Mouse (Mus musculus) intestine, embryonic 16.5 days (tissue): ENCODE data around the gene Btg2. TPM values are rescaled to one million over a fixed set of nuclear protein-coding genes. Genes with fewer than 3 reads are reported as not detected.

Experiments
- ATAC-seq: fragments of 200-750 bp; cut with Nextera tagmentation; 2 replicates; pipeline ENCODE4 v1.8.0; 2017; ENCODE audit warnings: moderate TSS enrichment, moderate library complexity
- H3K27ac ChIP-seq: fragments of 300-500 bp; sonication (generic); 2 replicates; pipeline ENCODE4 v1.5.1; 2014; ENCODE audit warnings: mild to moderate bottlenecking, low read length
- H3K27me3 ChIP-seq: fragments of 300-500 bp; sonication (generic); replicated peaks from 2 replicates; pipeline ENCODE4 v1.6.1; 2014; ENCODE audit warnings: low read length, control low read depth, mixed read lengths; ENCODE audit not compliant: control insufficient read depth, insufficient read depth
- H3K36me3 ChIP-seq: fragments of 300-500 bp; sonication (generic); 2 replicates; pipeline ENCODE4 v1.6.1; 2014; ENCODE audit warnings: low read length, control low read depth; ENCODE audit not compliant: control insufficient read depth, insufficient read depth
- H3K4me1 ChIP-seq: fragments of 300-500 bp; sonication (generic); 2 replicates; pipeline ENCODE4 v1.6.1; 2014; ENCODE audit warnings: low read length, control low read depth, mixed read lengths; ENCODE audit not compliant: control insufficient read depth, insufficient read depth
- H3K4me2 ChIP-seq: fragments of 300-500 bp; sonication (generic); 2 replicates; pipeline ENCODE4 v1.6.1; 2014; ENCODE audit warnings: low read depth, low read length, control low read depth
- H3K4me3 ChIP-seq: fragments of 300-500 bp; sonication (generic); 2 replicates; pipeline ENCODE4 v1.5.1; 2014; ENCODE audit warnings: mild to moderate bottlenecking, low read length
- H3K9ac ChIP-seq: fragments of 300-500 bp; sonication (generic); 2 replicates; pipeline ENCODE4 v1.6.1; 2014; ENCODE audit warnings: low read depth, low read length
- H3K9me3 ChIP-seq: fragments of 300-500 bp; sonication (generic); 2 replicates; pipeline ENCODE4 v1.6.1; 2016; ENCODE audit warnings: low read length, control low read depth; ENCODE audit not compliant: control insufficient read depth
- WGBS: fragments of 180-500 bp; shearing (Covaris S2); extraction: QIAGEN DNeasy Blood & Tissue Kit; methylation state at CpG from one replicate; pipeline ENCODE4 v1.1.7; 2014; 5-methylcytosine and 5-hydroxymethylcytosine counted together
- polyA plus RNA-seq: library from polyadenylated mRNA; unstranded; fragments of >200 nt; fragmentation: Nextera tagmentation; extraction: Ambion mirVana; gene quantifications from 2 replicates; pipeline ENCODE4 v1.2.1, GENCODE M21; 2015

Btg2 gene
- polyA plus RNA-seq, 1 experiment from 2014 or later, result 42.9 TPM

DNA sequence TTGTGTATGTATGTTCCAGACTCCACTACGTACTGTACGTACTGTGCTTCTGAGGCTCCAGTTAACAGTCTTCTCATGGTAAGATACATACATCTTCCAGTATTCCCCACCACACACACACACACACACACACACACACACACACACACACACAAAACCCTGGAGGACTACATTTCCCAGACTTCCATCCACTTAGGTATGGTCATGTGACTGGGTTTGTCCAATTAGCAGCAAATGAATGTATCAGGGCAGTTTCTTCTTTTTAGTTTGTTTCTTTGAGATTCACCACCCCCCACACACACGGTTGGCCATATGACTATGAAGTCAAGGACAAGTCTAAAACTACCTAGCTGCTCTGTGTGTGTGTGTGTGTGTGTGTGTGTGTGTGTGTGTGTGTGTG lies 31.1 kb upstream of the Btg2 start:
- H3K36me3 ChIP-seq, result no peaks in the 10 kb centered on the region
- no peak overlapping the region for H3K4me3 ChIP-seq
- no peaks in the 10 kb centered on the region for H3K9me3 ChIP-seq
- H3K27me3 ChIP-seq, result no peaks in the 10 kb centered on the region
- H3K27ac ChIP-seq, result no peak overlapping the region
- WGBS, result 91% methylated on average over 3 of the region's 3 CpGs
- ATAC-seq, result no peak
- no peak overlapping the region for H3K4me2 ChIP-seq
- H3K4me1 ChIP-seq, result no peaks in the 10 kb centered on the region
- H3K9ac ChIP-seq, result no peak overlapping the region

DNA sequence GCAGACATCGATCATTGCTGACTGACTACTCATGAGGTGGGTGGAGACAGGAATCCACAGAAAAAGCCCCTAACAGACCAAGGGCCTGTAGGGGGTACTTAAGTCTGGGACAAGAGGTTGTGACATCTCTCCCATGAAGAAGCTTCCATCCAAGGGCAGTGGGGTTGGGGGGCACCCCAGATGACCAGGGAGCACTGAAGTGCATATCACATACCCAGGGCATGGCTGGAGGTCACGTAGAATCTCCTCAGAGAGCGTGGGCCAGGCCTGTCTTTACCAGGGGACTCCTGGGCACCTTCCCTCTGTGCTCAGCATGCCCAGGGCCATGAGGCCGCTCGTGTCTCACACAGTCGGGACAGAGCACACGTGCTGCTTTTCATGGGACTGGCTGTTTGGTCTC lies 28.9 kb upstream of the Btg2 start:
- Histone ChIP-seq H3K27ac (no peak overlapping the region), H3K4me3 (no peak overlapping the region), H3K4me2 (no peak overlapping the region), H3K36me3 (no peaks in the 10 kb centered on the region), H3K9ac (no peak overlapping the region), H3K9me3 (no peaks in the 10 kb centered on the region), H3K27me3 (no peaks in the 10 kb centered on the region), H3K4me1 (no peaks in the 10 kb centered on the region)
- 87% methylated on average over 7 of the region's 7 CpGs for WGBS
- ATAC-seq, result no peak

DNA sequence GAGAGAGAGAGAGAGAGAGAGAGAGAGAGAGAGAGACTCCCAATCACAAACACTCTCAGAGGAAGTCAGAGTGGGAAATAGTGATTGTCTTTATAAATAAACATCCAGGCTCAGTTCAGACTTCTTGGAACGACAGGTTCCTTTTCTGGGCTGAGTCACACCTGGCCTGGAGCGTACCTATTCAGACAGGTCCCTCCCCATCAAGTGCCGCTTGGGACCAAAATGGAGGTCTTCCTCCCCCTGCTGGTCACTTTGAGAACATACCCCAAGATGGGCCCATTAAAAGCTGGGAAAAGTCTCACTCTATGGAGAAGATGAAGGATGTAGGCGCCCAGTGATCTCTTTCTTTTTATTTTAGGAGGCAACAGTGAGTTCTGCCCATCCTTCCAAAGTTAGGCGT lies 27.8 kb upstream of the Btg2 start:
- ATAC-seq, result peak; percentile 69
- Histone ChIP-seq H3K27me3 (no peaks in the 10 kb centered on the region), H3K9ac (no peak overlapping the region), H3K36me3 (no peaks in the 10 kb centered on the region), H3K4me2 (no peak overlapping the region), H3K4me1 (no peaks in the 10 kb centered on the region), H3K4me3 (no peak overlapping the region), H3K27ac (no peak overlapping the region), H3K9me3 (no peaks in the 10 kb centered on the region)
- WGBS, result 3% methylated on average over 5 of the region's 5 CpGs

DNA sequence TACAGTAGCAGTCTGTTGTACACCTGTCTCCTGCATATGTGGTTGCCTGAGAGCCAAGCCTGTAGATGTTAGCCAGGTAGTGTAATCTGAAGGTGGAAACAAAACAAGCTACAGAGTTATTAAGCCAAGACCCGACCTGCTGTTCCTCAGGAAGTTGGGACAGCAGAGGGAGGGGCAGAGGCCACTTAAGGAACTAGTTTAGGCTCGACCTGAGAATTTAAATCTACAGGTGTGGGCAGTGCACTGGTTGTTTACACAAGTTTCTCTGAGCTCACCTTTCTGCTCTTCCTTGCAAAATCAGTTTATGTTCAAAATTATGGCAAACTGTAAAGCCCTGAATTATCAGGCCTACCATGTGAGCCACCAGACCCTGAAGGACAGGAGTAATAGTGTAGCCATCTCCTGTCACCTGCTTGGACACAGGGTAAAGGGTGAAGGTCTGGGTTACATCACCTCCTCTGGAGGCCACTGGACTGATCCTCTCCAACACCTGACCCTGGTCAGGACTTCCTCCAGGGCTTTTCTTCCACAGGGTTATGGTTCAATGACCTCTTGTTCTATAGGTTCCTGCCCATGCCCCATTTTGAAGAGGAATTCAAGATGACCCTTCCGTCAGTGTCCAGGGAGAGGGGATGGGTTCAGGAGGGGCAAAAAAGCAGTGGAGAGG lies 27.0 kb upstream of the Btg2 start:
- H3K36me3 ChIP-seq, result no peaks in the 10 kb centered on the region
- H3K9ac ChIP-seq, result no peak overlapping the region
- no peak overlapping the region for H3K27ac ChIP-seq
- no peak overlapping the region for H3K4me2 ChIP-seq
- H3K9me3 ChIP-seq, result no peaks in the 10 kb centered on the region
- no peaks in the 10 kb centered on the region for H3K27me3 ChIP-seq
- H3K4me3 ChIP-seq, result no peak overlapping the region
- no peaks in the 10 kb centered on the region for H3K4me1 ChIP-seq
- WGBS, result 46% methylated on average over 3 of the region's 3 CpGs
- ATAC-seq, result no peak

DNA sequence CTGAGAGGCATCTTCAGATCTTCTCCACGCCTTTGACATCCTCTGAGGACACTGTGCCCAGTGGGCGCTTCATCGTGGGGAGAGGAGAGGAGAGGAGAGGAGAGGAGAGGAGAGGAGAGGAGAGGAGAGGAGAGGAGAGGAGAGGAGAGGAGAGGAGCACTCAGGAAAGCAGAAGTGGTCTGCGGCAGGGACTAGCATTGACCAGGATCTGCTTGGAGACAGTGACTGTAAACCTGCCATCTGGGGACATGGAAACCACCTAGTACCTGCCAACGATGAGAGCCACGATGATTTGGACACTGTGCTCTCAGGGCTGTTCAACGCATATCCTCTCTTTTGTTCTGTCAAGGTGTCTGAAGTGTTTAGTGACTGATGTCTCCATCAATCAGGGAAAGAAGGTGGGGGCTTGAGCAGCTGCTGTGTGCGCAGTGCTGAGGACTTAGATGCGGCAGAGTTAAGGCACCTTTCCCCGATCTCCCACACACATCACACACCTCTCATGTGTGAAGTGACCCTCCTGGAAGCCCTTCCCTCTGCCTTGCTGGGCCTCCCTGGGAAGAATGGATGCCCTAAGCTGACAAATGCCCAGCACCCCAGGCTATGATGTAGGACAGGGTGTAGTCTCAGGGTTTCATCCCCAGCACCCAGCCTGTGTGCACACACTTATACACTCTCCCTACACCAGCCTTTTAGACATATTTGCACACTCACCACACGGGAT lies 26.3 kb upstream of the Btg2 start:
- H3K27ac ChIP-seq, result no peak overlapping the region
- no peaks in the 10 kb centered on the region for H3K9me3 ChIP-seq
- no peaks in the 10 kb centered on the region for H3K27me3 ChIP-seq
- no peak overlapping the region for H3K4me3 ChIP-seq
- no peaks in the 10 kb centered on the region for H3K36me3 ChIP-seq
- no peak overlapping the region for H3K9ac ChIP-seq
- no peak overlapping the region for H3K4me2 ChIP-seq
- 80% methylated on average over 11 of the region's 11 CpGs for WGBS
- no peaks in the 10 kb centered on the region for H3K4me1 ChIP-seq
- no peak for ATAC-seq

DNA sequence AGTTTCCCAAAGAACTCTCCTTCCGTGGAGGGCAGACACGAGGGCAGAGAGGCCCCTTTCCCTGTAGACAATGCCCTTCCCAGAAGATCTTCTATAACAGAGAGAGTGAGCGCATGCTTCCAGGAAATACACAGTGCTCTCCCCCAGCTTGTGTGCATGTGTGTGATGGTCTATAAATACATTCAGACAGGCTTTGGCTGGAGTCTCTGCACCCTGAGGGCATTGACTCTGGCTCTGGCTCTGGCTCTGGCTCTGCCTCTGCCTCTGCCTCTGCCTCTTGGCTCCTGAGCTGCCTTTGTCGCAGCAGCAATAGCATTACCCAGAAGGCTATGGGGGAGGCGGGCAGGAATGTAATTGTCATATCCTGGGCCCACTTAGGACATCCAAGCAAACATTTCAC lies 24.9 kb upstream of the Btg2 start:
- Histone ChIP-seq H3K4me1 (peaks cover 8% of the 10 kb centered on the region), H3K4me2 (no peak overlapping the region), H3K4me3 (no peak overlapping the region), H3K27me3 (no peaks in the 10 kb centered on the region), H3K36me3 (no peaks in the 10 kb centered on the region), H3K9ac (peak overlapping the region; percentile 25; the same call in 1 of the 2 replicates), H3K27ac (no peak overlapping the region), H3K9me3 (no peaks in the 10 kb centered on the region)
- WGBS, result 60% methylated on average over 5 of the region's 5 CpGs
- ATAC-seq, result no peak

DNA sequence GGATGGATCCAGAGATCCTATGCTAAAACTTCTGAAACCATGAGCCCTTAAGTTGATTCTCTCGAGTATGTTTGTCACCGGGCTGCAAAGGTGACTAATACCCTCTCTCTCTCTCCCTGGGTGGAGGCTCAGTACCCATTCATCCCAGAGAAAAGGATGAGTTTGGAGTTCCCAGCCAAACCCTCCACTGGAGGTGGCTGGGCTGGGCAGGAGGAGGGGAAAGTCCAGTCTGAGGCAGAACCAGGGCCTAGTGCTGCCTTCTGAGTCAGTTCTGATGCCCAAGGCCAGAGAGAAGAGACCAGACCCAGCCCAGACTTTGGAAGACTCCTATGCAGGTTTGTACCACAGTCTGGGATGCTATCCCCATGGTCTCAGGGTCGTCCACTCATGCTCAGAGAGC lies 22.7 kb upstream of the Btg2 start:
- H3K4me1 ChIP-seq, result peaks cover 30% of the 10 kb centered on the region
- H3K4me2 ChIP-seq, result no peak overlapping the region
- H3K27me3 ChIP-seq, result no peaks in the 10 kb centered on the region
- H3K36me3 ChIP-seq, result no peaks in the 10 kb centered on the region
- H3K4me3 ChIP-seq, result no peak overlapping the region
- ATAC-seq, result no peak
- WGBS, result 76% methylated on average over 3 of the region's 3 CpGs
- H3K9me3 ChIP-seq, result no peaks in the 10 kb centered on the region
- H3K27ac ChIP-seq, result no peak overlapping the region
- H3K9ac ChIP-seq, result no peak overlapping the region

DNA sequence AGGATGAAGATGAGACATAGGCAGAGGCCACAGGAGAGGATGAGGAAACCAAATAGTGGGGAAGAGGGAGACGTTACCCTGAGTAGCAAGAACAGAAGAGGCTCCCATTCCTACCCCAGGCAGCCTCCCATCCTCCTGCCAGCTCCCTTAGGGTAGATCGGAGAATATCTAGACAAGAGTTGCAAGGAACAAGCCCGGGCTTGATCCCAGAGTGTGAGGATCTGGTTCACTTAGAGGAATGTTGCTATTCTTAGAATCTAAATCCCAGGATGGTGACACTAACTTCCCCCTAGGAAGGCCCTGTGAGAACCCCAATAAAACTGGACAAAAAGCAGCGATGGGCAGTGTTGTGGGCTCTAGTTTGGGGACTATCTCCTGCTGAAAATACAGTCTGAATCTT lies 22.0 kb upstream of the Btg2 start:
- Histone ChIP-seq H3K4me1 (peaks cover 37% of the 10 kb centered on the region), H3K9ac (no peak overlapping the region), H3K36me3 (no peaks in the 10 kb centered on the region), H3K4me2 (no peak overlapping the region), H3K27me3 (no peaks in the 10 kb centered on the region), H3K4me3 (no peak overlapping the region), H3K9me3 (no peaks in the 10 kb centered on the region), H3K27ac (no peak overlapping the region)
- no peak for ATAC-seq
- WGBS, result 84% methylated on average over 4 of the region's 4 CpGs

DNA sequence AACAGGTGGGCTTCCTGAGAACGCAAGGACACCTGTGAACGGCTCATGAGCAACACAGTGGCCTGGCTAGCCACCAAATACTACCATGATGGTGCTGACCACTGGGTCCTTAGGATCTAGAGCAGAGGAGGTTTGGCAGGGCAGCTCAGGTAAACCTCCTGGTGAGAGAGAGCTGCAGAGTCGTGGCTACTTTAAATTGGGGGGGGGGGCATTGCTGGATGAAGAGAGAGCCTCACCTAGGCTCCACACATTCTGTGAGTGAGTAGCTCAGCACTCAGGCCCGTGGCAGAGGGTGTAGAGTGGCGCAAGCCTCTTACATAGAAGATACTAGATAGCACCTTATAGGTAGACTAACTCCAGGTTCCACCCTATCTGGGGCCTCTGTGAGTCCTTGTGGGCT lies 21.5 kb upstream of the Btg2 start:
- ATAC-seq, result no peak
- no peak overlapping the region for H3K4me2 ChIP-seq
- no peaks in the 10 kb centered on the region for H3K27me3 ChIP-seq
- peaks cover 42% of the 10 kb centered on the region for H3K4me1 ChIP-seq
- no peak overlapping the region for H3K9ac ChIP-seq
- H3K27ac ChIP-seq, result no peak overlapping the region
- WGBS, result 80% methylated on average over 5 of the region's 5 CpGs
- no peak overlapping the region for H3K4me3 ChIP-seq
- H3K9me3 ChIP-seq, result no peaks in the 10 kb centered on the region
- H3K36me3 ChIP-seq, result no peaks in the 10 kb centered on the region
